Mouse (Mus musculus): ENCODE results near the gene Htra2. TPM values are rescaled to one million over a fixed set of nuclear protein-coding genes. Genes with fewer than 3 reads are reported as not detected.

The Htra2 gene
- polyA plus RNA-seq, 1 experiment from 2014 or later: 61.8 TPM

GRCm38 (mm10) chr6:83087926-83088260, 32.8 kb upstream of the Htra2 start:
- H3K9me3 ChIP-seq (ENCODE audit: control insufficient read depth, low read length): no peaks in the 10 kb centered on the region
- no peak overlapping the region for H3K27ac ChIP-seq (ENCODE audit: low read length)
- H3K4me2 ChIP-seq (ENCODE audit: low read depth, low read length): peak overlapping the region; percentile 43
- ATAC-seq (ENCODE audit: low read depth): no peak
- H3K4me3 ChIP-seq (ENCODE audit: low read length): peak overlapping the region; percentile 32; the same call in 1 of the 2 replicates
- no peak overlapping the region; the same call in 1 of the 2 replicates for H3K9ac ChIP-seq (ENCODE audit: low read length)
- no peaks in the 10 kb centered on the region for H3K36me3 ChIP-seq (ENCODE audit: control insufficient read depth, insufficient read depth, low read length)
- H3K4me1 ChIP-seq (replicated peaks; ENCODE audit: control insufficient read depth, insufficient read depth, low read length): peaks cover 12% of the 10 kb centered on the region
- WGBS: 13% methylated on average over 9 of the region's 9 CpGs
- peaks cover 63% of the 10 kb centered on the region for H3K27me3 ChIP-seq (ENCODE audit: control insufficient read depth, insufficient read depth, low read depth, low read length)

GRCm38 (mm10) chr6:83087205-83087925, 32.3 kb upstream of the Htra2 start:
- peak; percentile 8; the same call in 1 of the 2 replicates for ATAC-seq (ENCODE audit: low read depth)
- WGBS: 2% methylated on average over 47 of the region's 47 CpGs
- H3K27ac ChIP-seq (ENCODE audit: low read length): no peak overlapping the region
- H3K4me2 ChIP-seq (ENCODE audit: low read depth, low read length): peak overlapping the region; percentile 43
- H3K36me3 ChIP-seq (ENCODE audit: control insufficient read depth, insufficient read depth, low read length): no peaks in the 10 kb centered on the region
- H3K4me1 ChIP-seq (replicated peaks; ENCODE audit: control insufficient read depth, insufficient read depth, low read length): peaks cover 12% of the 10 kb centered on the region
- H3K9me3 ChIP-seq (ENCODE audit: control insufficient read depth, low read length): no peaks in the 10 kb centered on the region
- peak overlapping the region; percentile 27; the same call in 1 of the 2 replicates for H3K9ac ChIP-seq (ENCODE audit: low read length)
- H3K27me3 ChIP-seq (ENCODE audit: control insufficient read depth, insufficient read depth, low read depth, low read length): peaks cover 66% of the 10 kb centered on the region
- H3K4me3 ChIP-seq (ENCODE audit: low read length): peak overlapping the region; percentile 32

GRCm38 (mm10) chr6:83086121-83087035, 31.3 kb upstream of the Htra2 start, which contains the start of gene Lbx2:
Gene Lbx2, plus strand, starts transcription at chr6:83086367.
- Histone ChIP-seq H3K9me3 (ENCODE audit: control insufficient read depth, low read length) (no peaks in the 10 kb centered on the region), H3K27me3 (ENCODE audit: control insufficient read depth, insufficient read depth, low read depth, low read length) (peaks cover 66% of the 10 kb centered on the region), H3K9ac (ENCODE audit: low read length) (peak within 1 kb of the TSS; percentile 27; the same call in 1 of the 2 replicates), H3K4me1 (replicated peaks; ENCODE audit: control insufficient read depth, insufficient read depth, low read length) (peaks cover 12% of the 10 kb centered on the region), H3K36me3 (ENCODE audit: control insufficient read depth, insufficient read depth, low read length) (peaks cover 4% of the 10 kb centered on the region), H3K4me3 (ENCODE audit: low read length) (peak within 1 kb of the TSS; percentile 32), H3K27ac (ENCODE audit: low read length) (no peak within 1 kb of the TSS), H3K4me2 (ENCODE audit: low read depth, low read length) (peak within 1 kb of the TSS; percentile 43)
- 6% methylated on average over 42 of the region's 42 CpGs for WGBS
- ATAC-seq (ENCODE audit: low read depth): no peak

GRCm38 (mm10) chr6:83084477-83084876, 29.4 kb upstream of the Htra2 start:
- H3K9me3 ChIP-seq (ENCODE audit: control insufficient read depth, low read length): no peaks in the 10 kb centered on the region
- ATAC-seq (ENCODE audit: low read depth): no peak
- H3K27ac ChIP-seq (ENCODE audit: low read length): no peak overlapping the region
- H3K4me3 ChIP-seq (ENCODE audit: low read length): no peak overlapping the region
- H3K27me3 ChIP-seq (ENCODE audit: control insufficient read depth, insufficient read depth, low read depth, low read length): peaks cover 64% of the 10 kb centered on the region
- H3K4me1 ChIP-seq (replicated peaks; ENCODE audit: control insufficient read depth, insufficient read depth, low read length): peaks cover 13% of the 10 kb centered on the region
- H3K4me2 ChIP-seq (ENCODE audit: low read depth, low read length): no peak overlapping the region
- no peak overlapping the region for H3K9ac ChIP-seq (ENCODE audit: low read length)
- WGBS: 7% methylated on average over 6 of the region's 6 CpGs
- H3K36me3 ChIP-seq (ENCODE audit: control insufficient read depth, insufficient read depth, low read length): peaks cover 8% of the 10 kb centered on the region

- Histone ChIP-seq H3K4me3 (ENCODE audit: low read length) (no peak overlapping the region), H3K4me2 (ENCODE audit: low read depth, low read length) (no peak overlapping the region), H3K27me3 (ENCODE audit: control insufficient read depth, insufficient read depth, low read depth, low read length) (peaks cover 56% of the 10 kb centered on the region), H3K4me1 (replicated peaks; ENCODE audit: control insufficient read depth, insufficient read depth, low read length) (peaks cover 20% of the 10 kb centered on the region), H3K27ac (ENCODE audit: low read length) (no peak overlapping the region), H3K9ac (ENCODE audit: low read length) (no peak overlapping the region), H3K36me3 (ENCODE audit: control insufficient read depth, insufficient read depth, low read length) (peaks cover 8% of the 10 kb centered on the region), H3K9me3 (ENCODE audit: control insufficient read depth, low read length) (no peaks in the 10 kb centered on the region)
- 22% methylated on average over 5 of the region's 5 CpGs for WGBS
- no peak for ATAC-seq (ENCODE audit: low read depth)
These were observed 28.4 kb upstream of the Htra2 start for GRCm38 (mm10) chr6:83083497-83083896.

GRCm38 (mm10) chr6:83080210-83080609, 25.1 kb upstream of the Htra2 start:
- WGBS: 87% methylated on average over 5 of the region's 5 CpGs
- ATAC-seq (ENCODE audit: low read depth): no peak
- peaks cover 37% of the 10 kb centered on the region for H3K27me3 ChIP-seq (ENCODE audit: control insufficient read depth, insufficient read depth, low read depth, low read length)
- H3K4me2 ChIP-seq (ENCODE audit: low read depth, low read length): no peak overlapping the region
- no peak overlapping the region for H3K4me3 ChIP-seq (ENCODE audit: low read length)
- H3K36me3 ChIP-seq (ENCODE audit: control insufficient read depth, insufficient read depth, low read length): peaks cover 8% of the 10 kb centered on the region
- H3K9me3 ChIP-seq (ENCODE audit: control insufficient read depth, low read length): no peaks in the 10 kb centered on the region
- no peak overlapping the region for H3K27ac ChIP-seq (ENCODE audit: low read length)
- H3K4me1 ChIP-seq (replicated peaks; ENCODE audit: control insufficient read depth, insufficient read depth, low read length): peaks cover 8% of the 10 kb centered on the region
- no peak overlapping the region for H3K9ac ChIP-seq (ENCODE audit: low read length)

- Histone ChIP-seq H3K4me3 (ENCODE audit: low read length) (peak overlapping the region; percentile 85), H3K4me2 (ENCODE audit: low read depth, low read length) (peak overlapping the region; percentile 81), H3K27ac (ENCODE audit: low read length) (peak overlapping the region; percentile 88), H3K36me3 (ENCODE audit: control insufficient read depth, insufficient read depth, low read length) (peaks cover 8% of the 10 kb centered on the region), H3K27me3 (ENCODE audit: control insufficient read depth, insufficient read depth, low read depth, low read length) (peaks cover 36% of the 10 kb centered on the region), H3K9ac (ENCODE audit: low read length) (peak overlapping the region; percentile 79), H3K4me1 (replicated peaks; ENCODE audit: control insufficient read depth, insufficient read depth, low read length) (peaks cover 8% of the 10 kb centered on the region), H3K9me3 (ENCODE audit: control insufficient read depth, low read length) (no peaks in the 10 kb centered on the region)
- ATAC-seq (ENCODE audit: low read depth): peak; percentile 96
- WGBS: under 1% methylated on average over 46 of the region's 46 CpGs
These were observed 23.3 kb upstream of the Htra2 start for GRCm38 (mm10) chr6:83078324-83078858.

GRCm38 (mm10) chr6:83077630-83078323, 22.7 kb upstream of the Htra2 start, which contains the start of gene Pcgf1:
Gene Pcgf1, plus strand, starts transcription at chr6:83077869.
- peaks cover 8% of the 10 kb centered on the region for H3K4me1 ChIP-seq (replicated peaks; ENCODE audit: control insufficient read depth, insufficient read depth, low read length)
- WGBS: under 1% methylated on average over 54 of the region's 54 CpGs
- peak; percentile 67 for ATAC-seq (ENCODE audit: low read depth)
- peak within 1 kb of the TSS; percentile 89 for H3K9ac ChIP-seq (ENCODE audit: low read length)
- peak within 1 kb of the TSS; percentile 85 for H3K4me3 ChIP-seq (ENCODE audit: low read length)
- peaks cover 33% of the 10 kb centered on the region for H3K27me3 ChIP-seq (ENCODE audit: control insufficient read depth, insufficient read depth, low read depth, low read length)
- H3K4me2 ChIP-seq (ENCODE audit: low read depth, low read length): peak within 1 kb of the TSS; percentile 98
- peak within 1 kb of the TSS; percentile 88 for H3K27ac ChIP-seq (ENCODE audit: low read length)
- H3K9me3 ChIP-seq (ENCODE audit: control insufficient read depth, low read length): no peaks in the 10 kb centered on the region
- H3K36me3 ChIP-seq (ENCODE audit: control insufficient read depth, insufficient read depth, low read length): peaks cover 8% of the 10 kb centered on the region

Measured in lung, embryonic 16.5 days (tissue).